Mouse (Mus musculus) cerebellum, adult 9-10 months (tissue): ENCODE results near the gene Atf7.
A peak's percentile ranks its signal among the peaks of the same experiment; 100 is the strongest.
"Not testable (repeated sequence)": the region's sequence is repeated elsewhere in the genome, so short reads cannot be mapped to it uniquely, and the experiment has no call there.

Experiments used
- DNase-seq: peaks from one replicate; pipeline ENCODE4 v3.0.0; 2022

Gene Atf7

DNA sequence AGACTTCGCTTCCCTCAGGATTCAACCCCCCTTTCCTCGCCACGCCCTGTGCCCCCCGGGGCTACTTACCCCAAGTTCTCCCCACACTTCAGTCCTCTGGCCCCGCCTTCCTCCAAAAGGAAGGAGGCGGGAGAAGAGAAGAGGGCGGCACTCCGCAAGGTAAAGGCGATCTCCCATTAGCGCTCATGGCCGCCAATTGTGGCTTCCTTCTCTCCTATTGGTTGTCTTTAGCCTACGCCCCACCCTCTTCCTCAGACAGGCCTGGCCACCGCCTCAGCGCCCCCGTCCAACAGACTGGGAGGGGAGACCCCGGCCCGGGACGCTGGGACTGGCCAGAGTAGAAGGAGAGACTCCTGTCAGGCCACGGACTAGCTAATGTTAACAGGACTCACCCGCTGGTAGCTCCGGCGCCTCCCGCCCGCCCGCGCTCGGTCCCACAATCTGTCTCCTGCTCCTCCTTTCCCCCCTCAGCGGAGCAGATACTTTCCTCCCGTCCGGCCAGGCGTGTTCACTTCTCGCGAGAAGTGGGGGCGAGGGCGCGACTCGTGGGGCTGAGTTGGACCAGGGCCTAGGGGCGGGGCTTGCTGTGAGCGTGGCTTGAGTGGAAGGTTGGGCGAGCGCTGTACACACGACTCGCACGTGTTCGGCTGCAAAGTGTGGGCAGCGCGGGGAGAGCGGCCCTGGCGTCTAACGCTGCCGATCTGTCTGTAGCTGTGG, at the start of gene Atf7, which contains the start of gene Gm28047:
Atf7 (minus strand) TSS at position 495 of the 717 bp plus-strand sequence.
Gm28047 (minus strand) TSS at position 98 of the 717 bp plus-strand sequence.
- peak; percentile 99 for DNase-seq

DNA sequence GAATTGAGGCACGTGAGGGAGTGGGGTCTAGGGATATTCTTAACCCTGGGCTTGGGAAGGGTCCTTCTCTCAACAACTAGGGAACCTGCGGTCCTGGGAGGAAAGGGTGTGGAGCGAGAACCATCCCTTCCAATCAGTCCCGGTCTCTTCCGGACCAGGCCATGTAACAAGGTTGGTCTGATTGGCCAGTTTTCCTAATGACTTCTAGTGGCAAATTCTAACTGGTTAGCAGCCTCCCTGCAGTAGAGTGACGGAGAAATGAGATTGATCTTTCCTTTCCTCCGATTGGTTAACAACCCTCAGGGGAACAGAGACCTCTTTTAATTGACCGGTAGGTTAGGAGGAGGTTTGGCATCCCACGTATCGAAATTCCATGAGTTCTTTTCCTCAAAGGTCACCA, 48.3 kb upstream of the Atf7 start:
- peak; percentile 76 for DNase-seq

DNA sequence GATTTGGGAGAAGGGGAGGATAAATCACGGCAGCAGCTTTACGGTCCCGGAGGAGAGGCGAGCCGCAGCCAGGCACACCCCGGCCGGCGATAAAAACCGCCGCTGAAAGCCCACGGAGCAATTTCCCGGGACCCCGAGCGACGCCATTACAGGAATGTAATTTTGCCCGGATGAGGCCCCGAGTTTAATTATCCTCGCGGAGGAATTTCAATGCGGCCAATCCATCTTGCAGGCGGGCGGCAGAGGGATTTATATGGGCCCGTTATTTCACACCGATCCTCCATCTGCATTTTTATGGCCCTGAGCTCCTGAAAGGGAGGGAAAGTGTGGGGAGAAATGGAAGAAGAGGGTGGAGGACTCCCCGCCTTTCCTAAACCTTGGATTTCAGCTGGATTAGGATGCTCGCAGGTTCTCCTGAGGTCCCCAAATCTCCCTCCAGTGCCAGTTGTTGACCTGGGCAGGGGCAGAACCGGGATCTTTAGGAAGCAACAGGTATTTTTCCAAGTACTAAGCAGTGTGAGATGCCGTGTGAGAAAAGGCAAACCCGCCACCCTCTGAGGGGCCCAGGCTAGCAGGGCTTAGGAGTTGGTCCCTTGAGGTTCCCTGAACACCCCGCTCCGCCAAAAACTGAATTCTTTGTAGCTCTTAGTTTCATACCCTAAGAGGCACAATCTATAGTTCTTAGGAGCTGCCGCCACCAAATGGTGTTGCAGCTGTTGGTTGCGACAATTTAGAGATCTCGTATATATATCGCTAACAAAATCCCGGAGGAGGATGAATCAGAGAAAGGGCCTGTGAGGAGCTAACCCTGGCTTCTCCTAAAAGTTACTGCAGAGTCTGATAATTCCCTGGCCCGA, 47.2 kb upstream of the Atf7 start, which contains the start of gene Atp5g2:
Atp5g2 (minus strand) TSS at position 138 of the 857 bp plus-strand sequence.
- peak; percentile 67 for DNase-seq

DNA sequence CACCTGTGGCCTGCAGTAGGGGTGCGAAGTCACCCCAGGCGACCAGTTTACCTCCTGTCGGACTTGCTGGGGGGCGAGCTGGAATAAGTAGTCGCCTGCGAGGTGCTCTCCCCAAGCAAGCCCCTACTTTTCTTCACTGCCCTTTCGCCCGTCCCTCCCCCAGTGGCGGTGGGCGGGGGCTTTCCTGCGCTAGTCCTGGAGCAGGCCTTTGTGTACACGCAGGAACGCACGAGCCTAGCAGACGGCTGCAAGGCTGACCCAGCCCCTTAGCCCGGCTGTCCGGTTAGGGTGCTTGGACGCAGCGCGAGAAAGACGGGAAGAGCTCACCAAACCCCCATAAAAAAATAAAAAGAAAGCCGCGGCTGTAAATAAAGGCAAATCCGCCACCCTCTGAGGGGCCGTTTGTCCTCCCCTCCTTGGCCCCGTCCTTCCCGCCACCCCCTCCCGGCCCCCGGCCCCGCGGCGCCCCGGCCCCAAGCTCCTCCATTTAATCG, 46.5 kb upstream of the Atf7 start:
- peak; percentile 84 for DNase-seq

DNA sequence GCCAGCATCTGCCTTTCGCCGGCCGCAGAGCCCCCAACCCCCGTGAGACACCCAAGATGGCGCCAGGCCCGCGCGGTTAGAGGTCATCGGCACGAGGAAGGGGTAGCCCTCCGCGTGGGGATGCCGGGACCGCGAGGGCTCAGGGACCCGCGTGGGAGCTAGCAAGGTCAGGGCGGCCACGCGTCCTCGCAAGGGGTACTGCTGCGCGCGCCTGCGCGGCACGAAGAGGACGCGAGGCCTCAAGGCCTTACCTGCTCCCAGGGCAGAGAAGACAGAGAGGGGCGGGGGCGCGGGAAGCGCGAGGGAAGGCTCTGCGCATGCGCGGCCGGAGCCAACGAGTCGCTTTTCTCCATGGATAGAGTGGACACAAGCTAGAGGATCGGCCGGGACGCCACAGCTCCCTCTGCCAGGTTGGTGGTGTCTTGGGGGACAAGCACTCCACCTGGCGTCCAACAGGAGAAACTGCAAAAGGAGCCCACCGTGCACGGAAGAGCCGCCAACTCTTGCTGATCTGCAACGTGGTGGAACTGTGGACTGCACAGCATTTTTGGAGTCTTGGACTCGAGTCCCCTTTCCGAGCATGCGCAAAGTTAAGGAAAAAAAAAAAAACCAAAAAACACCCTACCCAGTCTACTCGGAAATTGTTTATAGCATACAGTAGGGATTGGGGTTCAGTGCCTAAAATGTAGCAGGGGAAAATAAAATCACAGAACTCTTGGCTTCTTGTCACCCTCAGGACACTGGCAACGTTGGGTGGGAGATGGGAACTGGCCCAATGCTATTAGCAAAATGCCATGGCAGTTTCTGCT, 45.7 kb upstream of the Atf7 start:
- DNase-seq, result peak; percentile 99

DNA sequence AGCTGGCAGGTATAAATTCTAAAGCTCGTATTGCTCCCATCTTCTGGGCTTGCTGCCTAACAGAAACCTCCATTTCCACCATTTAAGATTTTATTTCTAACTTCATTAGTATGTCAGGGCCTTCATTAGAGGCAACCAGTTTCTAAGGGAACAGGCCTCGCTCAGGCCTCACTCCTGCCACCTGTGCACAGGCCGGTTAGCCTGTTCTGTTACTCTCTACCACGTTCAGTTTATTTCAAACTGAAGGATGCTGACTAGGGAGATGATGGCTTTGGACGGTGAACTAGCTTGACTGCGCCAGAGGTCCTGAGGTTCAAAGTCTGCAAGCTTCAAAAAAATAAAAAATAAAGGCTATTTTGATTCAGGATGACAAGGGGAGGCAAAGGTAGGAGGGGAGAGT, 45.0 kb upstream of the Atf7 start:
- peak; percentile 67 for DNase-seq

DNA sequence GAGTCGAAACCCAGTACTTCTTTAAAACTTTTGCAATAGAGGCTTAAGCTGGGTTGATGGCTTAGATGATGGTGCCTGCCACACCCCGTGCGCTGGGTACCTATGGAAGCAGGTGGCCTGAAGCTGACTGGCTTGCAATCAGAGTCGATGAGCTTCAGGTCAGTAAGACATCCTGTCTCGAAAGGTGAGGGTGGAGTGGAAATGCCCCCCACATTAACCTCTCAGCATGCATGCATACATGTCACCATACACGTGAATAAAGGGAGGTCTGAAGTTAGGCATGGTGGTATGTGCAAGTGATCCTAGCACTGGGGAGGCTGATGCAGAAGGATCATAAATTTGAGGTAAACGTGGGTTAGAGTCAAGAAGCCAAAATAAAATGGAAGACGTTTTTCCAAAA, 44.3 kb upstream of the Atf7 start:
- DNase-seq, result peak; percentile 57

DNA sequence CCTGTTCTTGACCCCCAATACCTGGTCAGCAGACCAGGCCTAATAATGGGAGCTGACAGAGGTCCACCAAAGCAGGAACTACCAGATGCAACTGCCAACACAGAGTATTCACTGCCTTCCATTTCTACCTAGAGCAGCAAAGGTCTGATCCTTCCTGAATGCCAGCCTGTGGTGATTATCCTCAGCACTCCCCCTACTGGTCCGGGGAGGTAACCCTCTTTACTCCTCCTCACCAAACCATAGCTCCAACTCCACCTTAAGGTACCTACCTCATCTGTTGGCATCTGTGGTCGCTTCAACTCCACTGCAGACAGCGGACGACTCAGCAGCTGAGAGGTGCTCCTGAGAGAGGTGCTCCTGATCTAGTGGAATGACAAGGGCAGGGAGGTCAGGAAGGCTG, 40.2 kb upstream of the Atf7 start:
- DNase-seq, result peak; percentile 70

DNA sequence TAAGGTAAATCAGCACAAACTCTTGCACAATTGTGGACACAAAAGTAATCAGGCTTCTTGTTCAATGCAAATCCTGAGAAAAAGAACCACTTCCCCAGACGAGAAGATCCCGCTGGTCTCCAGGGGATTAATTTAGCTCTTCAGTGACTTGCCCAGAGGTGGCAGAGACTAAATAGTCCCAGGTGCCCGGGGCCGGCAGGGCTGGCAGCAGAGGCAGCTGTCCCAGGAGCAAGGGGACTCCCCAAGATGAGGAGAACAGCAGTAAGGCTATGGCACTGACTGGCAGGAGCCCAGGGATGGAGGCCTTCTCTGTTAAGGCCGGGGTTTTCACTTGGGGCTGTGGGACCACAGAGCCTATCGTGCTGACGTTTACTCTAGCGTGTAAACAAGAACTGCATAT, 38.6 kb upstream of the Atf7 start:
- peak; percentile 16 for DNase-seq

DNA sequence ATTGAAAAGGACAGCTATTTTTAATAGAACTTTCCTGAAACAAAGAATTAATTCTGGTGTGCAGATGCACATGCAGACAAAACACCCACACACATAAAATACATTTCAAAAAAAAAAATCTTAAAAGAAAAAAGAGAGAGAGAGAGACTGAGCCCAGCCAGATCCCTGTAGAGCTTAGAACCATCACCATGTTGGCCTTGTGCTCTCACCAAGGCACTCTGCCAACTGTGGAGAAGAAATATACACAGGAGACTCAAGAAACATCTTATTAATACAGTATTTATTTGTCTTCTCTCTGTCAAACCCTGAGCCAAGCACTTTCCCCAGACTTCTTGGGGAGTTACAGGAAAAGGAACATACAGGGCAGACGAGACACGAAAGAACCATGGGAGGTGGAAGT, 37.3 kb upstream of the Atf7 start:
- not testable (repeated sequence) for DNase-seq

DNA sequence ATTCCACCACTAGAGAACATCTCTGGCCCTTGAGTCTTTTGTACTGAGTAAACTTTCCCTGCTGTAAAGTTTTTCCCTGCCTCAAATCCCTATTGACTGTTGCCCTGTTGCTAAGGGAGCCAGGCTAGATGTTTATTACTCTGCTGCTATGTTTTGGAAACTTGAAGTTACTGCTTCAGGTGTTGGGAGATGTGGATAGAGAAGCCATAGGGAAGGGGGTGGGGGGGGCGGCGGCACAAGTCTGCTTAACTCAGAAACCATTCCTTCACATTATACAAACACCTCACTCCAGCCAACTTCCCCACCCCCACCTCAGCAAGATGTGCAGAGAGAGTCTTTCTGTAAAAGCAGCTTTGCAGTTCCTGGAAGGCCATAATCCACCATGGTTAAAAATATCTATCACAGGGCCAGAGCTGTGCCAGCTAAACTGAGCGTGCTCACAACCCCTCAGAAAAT, 32.7 kb upstream of the Atf7 start:
- DNase-seq, result no peak

DNA sequence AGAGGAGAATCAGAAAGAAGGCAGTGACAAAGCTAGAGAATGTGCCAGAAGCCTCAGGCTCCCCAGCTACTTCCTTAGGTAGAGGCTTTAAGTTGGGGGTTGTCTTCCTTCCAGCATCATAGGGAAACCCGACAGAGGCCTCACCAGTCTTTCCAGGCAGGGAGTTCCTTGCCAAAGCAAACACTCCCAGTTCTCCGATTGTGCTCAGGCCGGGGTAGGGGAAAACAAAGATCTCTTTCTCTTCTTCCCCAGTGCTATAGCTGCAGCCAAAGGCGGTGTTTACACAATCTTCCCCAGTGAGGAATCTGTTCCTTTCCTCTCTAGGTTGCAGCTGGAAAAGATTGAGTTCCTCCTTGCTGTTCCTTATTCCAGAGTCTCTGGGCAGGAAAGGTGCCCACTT, 31.4 kb upstream of the Atf7 start:
- no peak for DNase-seq

DNA sequence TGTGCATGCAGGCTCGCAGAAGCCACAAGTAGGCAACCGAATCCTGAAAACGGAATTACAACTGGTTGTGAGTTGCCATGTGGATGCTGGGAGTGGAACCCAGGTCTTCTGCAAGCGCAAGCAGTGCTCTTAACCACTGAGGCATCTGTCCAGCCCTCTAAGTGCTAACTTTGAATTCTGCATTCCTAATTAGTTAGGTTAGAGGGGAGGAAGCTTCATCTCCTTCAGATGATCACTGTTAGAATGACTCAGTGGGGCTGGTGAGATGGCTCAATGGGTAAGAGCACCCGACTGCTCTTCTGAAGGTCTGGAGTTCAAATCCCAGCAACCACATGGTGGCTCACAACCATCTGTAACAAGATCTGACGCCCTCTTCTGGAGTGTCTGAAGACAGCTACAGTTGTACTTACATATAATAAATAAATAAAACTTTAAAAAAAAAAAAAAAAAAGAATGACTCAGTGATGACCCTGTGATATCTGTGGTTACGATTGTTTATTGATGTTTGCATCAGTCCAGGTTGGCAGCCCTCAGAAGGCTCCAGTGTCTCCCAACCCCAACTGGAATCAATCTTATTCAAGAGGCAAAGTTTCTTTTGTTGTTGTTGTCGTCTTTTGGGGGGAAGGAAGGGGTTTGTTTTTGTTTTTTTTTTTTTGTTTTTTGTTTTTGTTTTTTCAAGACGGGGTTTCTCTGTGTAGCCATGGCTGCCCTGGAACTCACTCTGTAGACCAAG, 26.8 kb upstream of the Atf7 start:
- DNase-seq, result not testable (repeated sequence)

DNA sequence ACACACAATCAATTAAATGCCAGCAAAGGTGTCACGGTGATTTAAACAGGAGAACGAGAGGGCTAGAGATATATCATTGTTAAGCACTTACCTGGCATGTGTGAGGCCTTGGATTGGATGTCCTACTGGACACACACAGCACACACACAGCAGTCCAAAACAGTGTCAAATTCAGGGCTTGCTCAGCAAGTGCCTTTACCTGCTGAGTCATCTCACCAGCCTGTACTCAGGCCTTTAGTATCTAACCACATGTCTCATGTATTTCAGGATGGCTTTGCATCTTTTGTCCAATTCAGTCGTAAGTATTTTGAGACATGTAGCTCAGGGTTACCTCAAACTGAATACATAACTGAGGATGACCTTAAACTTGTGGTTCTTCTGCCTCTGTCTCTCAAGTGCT, 25.8 kb upstream of the Atf7 start:
- no peak for DNase-seq

DNA sequence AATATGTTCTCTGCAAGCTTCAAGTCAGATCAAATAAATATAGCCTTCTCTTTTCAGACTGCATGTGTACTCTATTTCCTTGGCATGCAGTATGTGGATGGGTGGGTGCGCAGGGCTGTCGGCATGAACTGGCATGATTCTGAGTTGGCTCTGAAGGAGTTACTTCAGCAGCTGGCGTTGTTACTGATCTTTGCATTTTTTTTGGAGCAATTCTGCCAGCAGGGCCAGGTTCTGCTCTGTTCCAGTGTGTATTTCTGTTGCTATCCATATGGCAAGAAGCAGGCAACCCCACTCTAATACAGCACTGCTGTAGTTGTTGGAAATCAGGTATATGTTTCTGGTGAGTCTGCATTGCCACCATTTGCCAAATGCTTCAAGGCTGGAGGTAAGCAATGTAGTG, 10.6 kb upstream of the Atf7 start:
- no peak for DNase-seq

DNA sequence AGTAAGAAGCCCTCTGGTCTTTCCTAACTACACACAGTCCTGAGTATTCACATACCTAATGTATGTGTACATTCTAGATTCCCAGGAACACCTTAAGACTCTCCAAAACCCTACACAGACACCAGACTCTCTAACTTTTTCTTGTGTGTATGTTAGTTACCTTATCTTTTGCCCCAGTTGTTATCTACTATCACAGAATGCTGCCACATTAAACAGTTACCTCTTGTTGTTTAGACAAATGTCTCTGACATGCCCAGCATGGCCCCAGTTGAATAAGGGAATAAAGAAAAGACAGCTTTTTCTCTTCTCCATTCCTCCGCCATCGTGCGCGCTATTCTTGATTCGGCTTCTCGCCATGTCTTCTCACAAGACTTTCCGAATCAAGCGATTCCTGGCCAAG, 9.4 kb upstream of the Atf7 start:
- no peak for DNase-seq

DNA sequence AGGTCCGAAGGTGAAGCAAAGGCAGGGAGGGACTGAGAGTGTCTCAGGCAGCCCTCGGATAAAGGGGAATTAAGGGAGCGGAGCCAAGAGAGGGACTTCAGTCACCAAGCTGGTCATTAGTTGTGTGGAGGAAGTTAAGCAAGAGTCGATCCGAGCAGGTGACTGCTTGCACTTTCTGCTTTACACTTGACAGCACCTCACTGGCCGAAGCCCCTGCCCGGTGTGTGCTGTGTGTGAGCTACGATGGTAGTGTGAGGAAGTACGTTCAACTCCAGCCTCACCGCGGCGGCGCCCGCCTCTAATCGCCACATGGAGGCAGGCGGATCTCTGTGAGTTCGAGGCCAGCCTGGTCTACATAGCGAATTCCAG, 407 bp upstream of the Atf7 start:
- DNase-seq, result no peak

DNA sequence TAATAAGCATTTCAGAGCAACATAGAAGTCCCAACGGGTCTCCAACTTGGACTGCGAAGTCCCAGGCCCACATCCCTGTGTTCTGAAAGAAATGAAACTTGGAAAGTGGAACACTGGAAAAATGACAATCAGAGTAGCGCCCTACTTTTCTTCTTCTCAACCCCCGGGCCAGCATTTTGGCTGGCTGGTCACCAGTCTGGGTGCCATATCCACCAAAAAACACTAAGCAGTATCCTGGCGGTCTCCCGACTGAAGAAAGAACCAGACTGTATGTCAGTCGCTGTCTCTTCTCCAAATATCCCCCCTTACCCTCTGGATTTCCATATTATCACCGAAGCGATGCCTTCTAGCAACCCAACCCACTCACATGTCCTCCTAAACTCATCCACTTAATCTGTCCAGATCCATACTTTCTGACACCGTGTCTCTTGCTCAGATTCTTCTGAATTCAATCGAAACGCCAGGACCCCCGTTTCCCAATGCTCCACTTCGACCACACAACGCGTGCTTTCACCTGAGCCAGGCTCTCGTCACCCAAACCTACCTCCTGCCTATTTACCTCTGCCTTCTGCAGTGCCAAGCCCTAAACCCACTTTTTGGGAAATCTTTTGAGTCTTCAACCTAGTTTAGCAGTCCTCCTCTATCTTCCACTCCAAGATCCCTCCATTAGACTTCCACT, 834 bp downstream of the Atf7 start:
- DNase-seq, result peak; percentile 60

DNA sequence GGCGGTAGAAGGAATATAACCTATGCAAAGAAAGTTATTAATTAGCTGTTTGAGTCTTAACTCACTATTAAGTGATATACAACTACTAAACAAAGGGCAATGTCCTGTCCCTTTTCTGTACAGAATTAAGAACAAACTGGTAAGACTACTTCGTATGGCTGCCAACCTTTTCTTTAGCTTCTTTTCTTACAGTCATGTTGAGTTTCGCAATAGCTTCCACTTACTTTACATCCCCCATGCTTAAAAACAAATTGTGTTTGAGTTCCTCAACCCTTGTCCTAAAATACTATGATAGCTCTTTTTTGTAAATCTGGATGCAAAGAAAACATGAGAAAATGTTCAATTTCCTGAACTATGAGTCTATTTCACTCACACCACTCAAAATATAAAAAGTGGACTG, 2.1 kb downstream of the Atf7 start:
- DNase-seq, result no peak

DNA sequence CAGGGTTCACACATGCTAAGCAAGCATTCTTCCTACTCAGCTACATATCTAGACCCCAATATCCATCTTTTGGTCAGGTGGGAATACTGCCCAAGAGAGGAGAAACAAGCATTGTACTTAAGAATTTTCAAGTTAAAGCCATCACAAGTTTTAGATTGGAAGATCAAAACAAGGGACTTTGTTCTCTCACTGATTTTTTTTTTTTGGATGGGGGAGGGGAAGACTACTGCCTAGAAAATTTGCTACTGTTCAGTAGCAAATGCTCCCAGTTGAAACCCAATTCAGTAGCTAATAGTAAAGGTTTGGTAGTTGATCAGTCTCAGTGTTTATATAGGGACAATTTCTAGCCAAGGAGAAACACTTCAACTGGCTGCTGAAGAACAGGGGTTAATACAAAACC, 2.7 kb downstream of the Atf7 start:
- no peak for DNase-seq

DNA sequence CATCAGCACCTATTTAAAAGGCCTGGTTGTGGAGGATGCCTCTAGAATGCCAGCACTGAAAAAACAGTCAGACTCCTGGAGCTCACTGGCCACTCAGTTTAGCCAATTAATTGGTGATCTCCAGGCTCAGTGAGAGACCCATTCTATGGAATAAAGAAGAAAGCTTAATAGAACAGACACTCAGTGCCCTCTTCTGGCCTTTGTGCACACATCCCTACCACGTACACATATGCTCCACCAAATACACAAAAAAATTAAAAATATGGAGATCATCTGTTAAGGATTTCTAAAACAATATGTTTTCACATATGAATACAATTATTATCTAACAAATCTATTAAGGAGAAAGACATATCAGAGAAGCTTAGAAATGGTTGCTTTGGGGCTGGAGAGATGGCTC, 4.5 kb downstream of the Atf7 start:
- DNase-seq, result no peak

DNA sequence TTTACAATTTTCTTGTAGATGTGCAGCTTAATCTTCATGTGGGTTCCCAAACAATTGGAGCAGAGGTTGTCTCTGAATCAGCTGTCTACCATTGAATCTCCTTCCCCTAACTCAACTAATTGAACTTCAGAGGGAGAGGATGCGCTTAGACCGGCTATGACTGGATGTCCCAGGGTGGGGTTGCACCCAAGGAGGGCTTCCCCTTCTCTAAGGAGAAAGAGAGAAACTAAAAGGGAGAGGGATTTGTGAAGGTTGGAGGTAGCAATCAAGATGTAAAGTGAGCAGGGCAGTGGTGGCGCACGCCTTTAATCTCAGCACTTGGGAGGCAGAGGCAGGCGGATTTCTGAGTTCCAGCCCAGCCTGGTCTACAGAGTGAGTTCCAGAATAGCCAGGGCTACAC, 5.8 kb downstream of the Atf7 start:
- no peak for DNase-seq
